Mouse (Mus musculus): ENCODE results near the gene Plin1. TPM values are rescaled to one million over a fixed set of nuclear protein-coding genes. Genes with fewer than 3 reads are reported as not detected.

Plin1 gene
- total RNA-seq, 2 experiments from 2014 or later, result 3.5 to 6.5 TPM

GRCm38 (mm10) chr7:79740279-79740678 is 7.6 kb upstream of the Plin1 start:
- intact Hi-C loops (cut with DNase I), result no loop called here
- DNase-seq, result no peak

DNA sequence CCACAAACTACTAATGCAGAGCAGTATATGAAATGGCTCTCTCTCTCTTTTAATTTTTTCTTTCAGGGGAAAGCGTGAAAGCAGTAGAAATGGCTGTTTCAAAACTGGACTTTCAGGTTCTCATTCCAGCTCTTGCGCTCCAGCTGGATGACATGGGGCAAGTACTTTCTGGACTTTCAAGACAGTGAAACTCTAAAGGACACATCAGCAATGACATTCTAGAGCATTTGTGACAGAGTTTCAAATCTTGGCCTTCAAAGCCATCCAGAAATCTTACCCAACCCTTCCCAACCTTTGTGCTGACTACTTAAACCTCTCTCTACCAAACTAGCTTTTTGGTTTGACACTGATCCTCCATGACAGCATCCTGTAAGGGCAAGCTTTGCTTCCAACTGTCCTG is 6.2 kb upstream of the Plin1 start:
- no peak for DNase-seq
- intact Hi-C loops (cut with DNase I), result no loop called here

GRCm38 (mm10) chr7:79736511-79736910 is 3.8 kb upstream of the Plin1 start:
- intact Hi-C loops (cut with DNase I), result no loop called here
- DNase-seq, result no peak

DNA sequence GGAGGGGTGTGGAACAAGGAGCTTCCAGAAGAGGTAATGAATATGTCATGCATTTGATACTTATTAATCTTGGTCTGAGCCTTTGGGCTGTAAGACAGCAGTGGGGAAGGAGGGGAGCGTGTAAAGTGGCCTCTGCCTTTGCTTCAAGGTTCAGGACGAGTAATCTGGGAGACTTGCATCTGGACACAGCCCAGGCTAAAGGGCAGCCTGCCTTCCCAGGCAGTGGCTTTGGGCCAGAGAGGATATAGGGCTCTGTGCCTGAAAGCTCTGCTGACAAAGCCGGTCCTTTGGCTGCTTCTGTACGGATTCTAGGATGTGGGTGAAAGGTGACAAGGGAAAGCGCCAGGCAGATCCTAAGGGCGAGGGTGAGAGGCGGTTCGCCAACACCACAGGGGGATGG is 1.9 kb upstream of the Plin1 start:
- DNase-seq, result peak; percentile 32 to 54
- intact Hi-C loops (cut with DNase I), result no loop called here

- no peak for DNase-seq
- intact Hi-C loops (cut with DNase I), result no loop called here
Observed at GRCm38 (mm10) chr7:79731438-79731837, 1.3 kb downstream of the Plin1 start.

DNA sequence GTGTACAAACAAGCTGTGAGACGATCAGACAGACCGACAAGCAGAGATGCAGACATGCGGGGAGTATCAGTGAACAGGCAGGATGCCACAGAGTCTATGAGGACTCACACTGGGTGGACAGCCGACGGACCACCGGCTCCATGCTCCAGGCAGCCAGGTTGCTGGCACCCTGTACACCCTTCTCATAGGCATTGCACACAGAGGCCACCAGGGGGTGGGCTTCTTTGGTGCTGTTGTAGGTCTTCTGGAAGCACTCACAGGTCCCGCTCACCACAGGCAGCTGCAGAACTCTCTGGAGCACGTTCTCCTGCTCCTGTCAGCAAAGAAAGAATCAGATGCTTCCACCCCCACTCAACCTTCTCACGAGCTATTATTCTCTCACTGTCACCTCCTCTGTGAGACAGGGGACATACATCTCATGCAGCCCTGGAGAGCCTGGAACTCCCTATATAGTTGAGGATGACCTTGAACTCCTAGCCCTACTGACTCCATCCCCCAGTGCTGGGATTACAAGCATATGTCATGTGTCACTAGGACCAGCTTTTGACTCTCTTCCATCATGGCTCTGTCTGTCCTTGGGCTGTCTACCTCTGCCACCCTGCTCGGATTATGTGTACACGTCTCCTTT is 2.8 kb downstream of the Plin1 start:
- intact Hi-C loops (cut with DNase I), result loop anchor here (2.0 to 5.0 kb wide), 2 partner anchors 68 to 117 kb away; partner anchors contain the start of gene Ticrr
- DNase-seq, result no peak

- peak in 1 of 2 experiments; percentile 43 for DNase-seq
- intact Hi-C loops (cut with DNase I), result loop anchor here (2.0 to 5.0 kb wide), 2 partner anchors 67 to 116 kb away; partner anchors contain the start of gene Ticrr
Observed at GRCm38 (mm10) chr7:79729169-79729568, 3.5 kb downstream of the Plin1 start.

DNA sequence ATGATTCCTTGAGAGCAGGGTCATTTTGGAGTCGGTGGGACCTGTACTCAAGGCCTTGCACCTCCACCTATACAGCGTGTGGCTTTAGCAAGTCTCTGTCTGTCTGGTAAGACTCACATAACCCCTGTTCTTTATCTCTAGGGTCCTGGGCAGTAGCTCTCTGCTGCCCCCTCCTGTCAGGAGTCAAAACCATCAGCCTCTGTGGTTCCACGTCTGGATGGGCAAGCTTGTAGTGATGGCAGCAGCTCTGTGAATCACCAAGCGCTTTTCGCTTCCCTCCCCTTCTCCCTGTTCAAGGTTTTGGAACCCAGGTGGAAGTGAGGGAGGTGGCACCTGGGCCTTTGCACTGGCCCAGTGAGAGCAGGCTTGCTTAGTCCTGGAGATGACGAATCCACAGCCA is 4.5 kb downstream of the Plin1 start:
- intact Hi-C loops (cut with DNase I), result loop anchor here (2.0 to 5.0 kb wide), 2 partner anchors 66 to 115 kb away; partner anchors contain the start of gene Ticrr

DNA sequence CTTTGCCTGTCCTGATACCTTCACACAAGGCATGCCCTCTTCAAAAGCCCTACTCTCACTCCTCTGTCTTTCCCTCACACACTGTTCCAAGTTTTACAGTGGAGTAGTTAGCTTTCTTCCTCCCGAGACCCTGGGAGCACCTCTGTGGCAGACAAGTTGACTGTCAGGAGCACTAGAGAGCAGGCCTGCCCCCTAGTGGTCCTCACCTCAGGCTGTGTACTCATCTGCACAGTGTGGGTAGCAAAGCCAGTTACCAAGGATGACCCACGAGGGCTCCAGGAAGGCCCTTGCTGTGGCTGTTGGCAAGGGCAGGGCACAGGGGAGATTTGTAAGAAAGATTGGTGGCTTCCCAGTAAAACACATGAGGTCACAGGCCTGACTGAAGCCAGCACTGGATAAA is 5.6 kb downstream of the Plin1 start:
- peak in 1 of 2 experiments; percentile 47 for DNase-seq
- intact Hi-C loops (cut with DNase I), result loop anchor here (5.0 kb wide), 1 partner anchor 65 kb away; the partner anchor contains the start of gene Ticrr

More for the DNA sequence above, 4.5 kb downstream of the Plin1 start:
- DNase-seq, result peak; percentile 48 to 51

DNA sequence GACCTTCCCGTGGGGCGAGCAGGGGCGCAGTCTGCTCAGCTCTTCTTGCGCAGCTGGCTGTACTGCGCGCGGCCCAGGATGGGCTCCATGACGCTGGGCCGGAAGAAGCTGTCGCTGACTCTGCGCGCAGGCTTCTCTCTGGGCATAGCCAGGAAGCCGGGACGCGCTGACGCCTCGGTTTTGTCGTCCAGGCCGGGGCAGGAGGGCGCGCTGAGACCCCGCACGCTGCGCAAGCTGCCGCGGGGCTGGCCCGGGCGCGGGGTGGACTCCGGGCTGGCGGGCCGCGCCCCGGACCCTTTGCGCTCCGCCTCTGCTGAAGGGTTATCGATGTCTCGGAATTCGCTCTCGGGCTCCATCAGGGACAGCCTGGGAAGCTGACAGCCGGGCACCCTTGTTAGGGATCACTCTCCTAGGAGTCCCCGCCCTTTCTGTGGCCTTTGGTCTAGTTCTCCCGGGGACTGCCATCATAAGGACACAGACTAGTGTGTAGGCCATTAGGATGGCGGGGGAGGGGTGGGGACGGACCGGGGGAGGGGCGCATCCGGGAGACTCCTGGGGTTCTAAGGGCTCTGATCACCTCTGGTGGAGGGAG is 11.2 kb downstream of the Plin1 start:
- intact Hi-C loops (cut with DNase I), result no loop called here
- DNase-seq, result peak in 1 of 2 experiments; percentile 56

- DNase-seq, result peak; percentile 59 to 76
- intact Hi-C loops (cut with DNase I), result no loop called here
Observed at GRCm38 (mm10) chr7:79715187-79715981, 17.3 kb downstream of the Plin1 start, which contains the start of gene Kif7. Kif7 (minus strand) TSS chr7:79715720.

- DNase-seq, result no peak
- intact Hi-C loops (cut with DNase I), result no loop called here
Observed at GRCm38 (mm10) chr7:79710831-79711230, 21.9 kb downstream of the Plin1 start.

DNA sequence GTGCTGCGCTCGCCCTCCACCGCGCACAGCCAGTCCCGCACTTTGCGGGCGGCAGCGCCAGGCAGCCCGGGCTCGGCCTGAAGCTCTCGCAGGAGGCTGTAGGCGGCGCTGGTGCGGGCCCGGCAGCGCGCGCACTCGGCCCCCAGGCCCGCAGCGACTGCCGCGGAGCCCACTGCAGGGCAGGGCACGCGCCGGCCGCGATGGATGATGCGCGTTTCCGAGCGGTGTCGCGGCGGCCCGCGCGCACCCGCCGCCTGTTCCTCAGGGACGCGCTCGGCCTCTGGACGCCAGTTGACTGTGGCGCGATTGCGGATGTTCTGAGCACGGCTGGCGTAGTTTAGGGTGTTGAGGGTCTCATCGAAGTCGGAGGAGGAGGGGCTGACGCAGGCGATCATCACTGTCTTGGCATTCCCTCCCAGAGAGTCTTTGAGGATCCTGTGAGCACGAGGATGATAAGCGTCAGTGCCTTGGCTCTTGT is 22.5 kb downstream of the Plin1 start:
- no peak for DNase-seq
- intact Hi-C loops (cut with DNase I), result no loop called here

- intact Hi-C loops (cut with DNase I), result no loop called here
- no peak for DNase-seq
Observed at GRCm38 (mm10) chr7:79705210-79705609, 27.5 kb downstream of the Plin1 start.

GRCm38 (mm10) chr7:79702755-79703154 is 29.9 kb downstream of the Plin1 start:
- intact Hi-C loops (cut with DNase I), result no loop called here
- no peak for DNase-seq

- intact Hi-C loops (cut with DNase I), result no loop called here
- DNase-seq, result no peak
Observed at GRCm38 (mm10) chr7:79696495-79696894, 36.2 kb downstream of the Plin1 start.

DNA sequence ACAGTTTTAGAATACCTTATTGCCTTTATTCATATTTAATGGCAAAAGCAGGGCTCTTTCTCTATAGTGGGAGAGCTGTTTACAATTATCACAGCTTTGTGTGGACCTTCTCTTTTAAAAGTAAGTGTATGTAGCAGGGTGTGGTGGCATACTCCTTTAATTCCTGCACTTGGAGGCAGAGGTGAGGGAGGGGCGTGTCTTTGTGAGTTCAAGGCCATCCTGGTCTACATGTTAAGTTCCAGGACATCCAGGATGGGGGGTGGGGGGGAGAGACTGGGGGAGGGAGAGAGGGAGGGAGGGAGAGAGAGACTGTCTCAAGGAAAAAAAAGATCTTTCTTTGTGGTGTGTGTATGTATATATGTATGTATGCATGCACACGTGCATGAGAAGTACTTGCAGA is 52.5 kb downstream of the Plin1 start:
- DNase-seq, result no peak
- intact Hi-C loops (cut with DNase I), result no loop called here

- no peak for DNase-seq
- intact Hi-C loops (cut with DNase I), result no loop called here
Observed at GRCm38 (mm10) chr7:79679186-79679585, 53.5 kb downstream of the Plin1 start.

GRCm38 (mm10) chr7:79670900-79671604 is 61.7 kb downstream of the Plin1 start:
- DNase-seq, result no peak
- intact Hi-C loops (cut with DNase I), result no loop called here
